Mouse (Mus musculus) intestine, embryonic 14.5 days (tissue): ENCODE data around the gene Use1. TPM values are rescaled to one million over a fixed set of nuclear protein-coding genes. Genes with fewer than 3 reads are reported as not detected.

Experiments
- ATAC-seq: fragments of 200-750 bp; cut with Nextera tagmentation; replicated peaks from 2 replicates; pipeline ENCODE4 v1.8.0; 2017; ENCODE audit warnings: low read depth, moderate number of reproducible peaks, moderate TSS enrichment, moderate library complexity; ENCODE audit not compliant: low FRiP score, low TSS enrichment
- DNase-seq: peaks from one replicate; pipeline ENCODE4 v3.0.0-alpha.2; 2018; ENCODE audit warnings: low spot score
- H3K27ac ChIP-seq: fragments of 300-500 bp; sonication (generic); 2 replicates; pipeline ENCODE4 v1.5.1; 2014; ENCODE audit warnings: low read depth, mild to moderate bottlenecking, control low read depth
- H3K27me3 ChIP-seq: fragments of 300-500 bp; sonication (generic); replicated peaks from 2 replicates; pipeline ENCODE4 v1.6.1; 2014; ENCODE audit warnings: low read length, control low read depth; ENCODE audit not compliant: control insufficient read depth, insufficient read depth
- H3K36me3 ChIP-seq: fragments of 300-500 bp; sonication (generic); 2 replicates; pipeline ENCODE4 v1.6.1; 2014; ENCODE audit warnings: low read length, control low read depth; ENCODE audit not compliant: control insufficient read depth, insufficient read depth
- H3K4me1 ChIP-seq: fragments of 300-500 bp; sonication (generic); replicated peaks from 2 replicates; pipeline ENCODE4 v1.6.1; 2014; ENCODE audit warnings: low read length, control low read depth, mixed read lengths; ENCODE audit not compliant: control insufficient read depth, insufficient read depth
- H3K4me2 ChIP-seq: fragments of 300-500 bp; sonication (generic); 2 replicates; pipeline ENCODE4 v1.6.1; 2014; ENCODE audit warnings: low read length
- H3K4me3 ChIP-seq: fragments of 300-500 bp; sonication (generic); 2 replicates; pipeline ENCODE4 v1.5.1; 2014; ENCODE audit warnings: low read depth, low read length, control low read depth, mixed read lengths
- H3K9ac ChIP-seq: fragments of 300-500 bp; sonication (generic); 2 replicates; pipeline ENCODE4 v1.6.1; 2014; ENCODE audit warnings: mild to moderate bottlenecking, low read length
- H3K9me3 ChIP-seq: fragments of 300-500 bp; sonication (generic); 2 replicates; pipeline ENCODE4 v1.6.1; 2016; ENCODE audit warnings: low read length, control low read depth; ENCODE audit not compliant: control insufficient read depth
- WGBS: fragments of 180-500 bp; shearing (Covaris S2); extraction: QIAGEN DNeasy Blood & Tissue Kit; methylation state at CpG from one replicate; pipeline ENCODE4 v1.1.7; 2014; 5-methylcytosine and 5-hydroxymethylcytosine counted together
- polyA plus RNA-seq: library from polyadenylated mRNA; unstranded; fragments of >200 nt; fragmentation: Nextera tagmentation; extraction: Ambion mirVana; gene quantifications from 2 replicates; pipeline ENCODE4 v1.2.1, GENCODE M21; 2014

Use1 gene
- polyA plus RNA-seq, 1 experiment from 2014 or later = 110 TPM

GRCm38 (mm10) chr8:71381421-71381970, 14.8 kb downstream of the Use1 start, which contains the start of gene Nr2f6:
Gene Nr2f6 (minus strand): TSS chr8:71381960.
- peak within 1 kb of the TSS; percentile 85 for H3K9ac ChIP-seq
- H3K9me3 ChIP-seq = no peaks in the 10 kb centered on the region
- DNase-seq = peak; percentile 86
- peaks cover 37% of the 10 kb centered on the region for H3K4me1 ChIP-seq
- peak within 1 kb of the TSS; percentile 93 for H3K4me3 ChIP-seq
- H3K4me2 ChIP-seq = peak within 1 kb of the TSS; percentile 97
- WGBS = under 1% methylated on average over 77 of the region's 89 CpGs
- H3K27me3 ChIP-seq = no peaks in the 10 kb centered on the region
- ATAC-seq = peak; percentile 29
- H3K27ac ChIP-seq = peak within 1 kb of the TSS; percentile 91
- peaks cover 15% of the 10 kb centered on the region for H3K36me3 ChIP-seq

- H3K36me3 ChIP-seq = peaks cover 8% of the 10 kb centered on the region
- no peaks in the 10 kb centered on the region for H3K9me3 ChIP-seq
- H3K4me2 ChIP-seq = peak overlapping the region; percentile 97
- peak overlapping the region; percentile 91 for H3K27ac ChIP-seq
- peak; percentile 90 for DNase-seq
- H3K4me1 ChIP-seq = peaks cover 31% of the 10 kb centered on the region
- peak overlapping the region; percentile 85 for H3K9ac ChIP-seq
- H3K27me3 ChIP-seq = no peaks in the 10 kb centered on the region
- peak overlapping the region; percentile 93 for H3K4me3 ChIP-seq
- peak; percentile 90 for ATAC-seq
- WGBS = 3% methylated on average over 46 of the region's 80 CpGs
These were observed 15.6 kb downstream of the Use1 start for GRCm38 (mm10) chr8:71381971-71382961.

- Histone ChIP-seq H3K9ac (0 out of 2 replicates have a peak overlapping the region, but pooled peaks have one; percentile 11), H3K36me3 (no peaks in the 10 kb centered on the region), H3K4me2 (no peak overlapping the region), H3K4me1 (peaks cover 31% of the 10 kb centered on the region), H3K27me3 (no peaks in the 10 kb centered on the region), H3K27ac (peak overlapping the region; percentile 88; the same call in 1 of the 2 replicates), H3K4me3 (no peak overlapping the region), H3K9me3 (no peaks in the 10 kb centered on the region)
- WGBS = 28% methylated on average over 12 of the region's 12 CpGs
- no peak for DNase-seq
- no peak for ATAC-seq
These were observed 16.7 kb downstream of the Use1 start for GRCm38 (mm10) chr8:71383396-71383795.

GRCm38 (mm10) chr8:71383860-71384259, 17.2 kb downstream of the Use1 start:
- 53% methylated on average over 3 of the region's 3 CpGs for WGBS
- no peaks in the 10 kb centered on the region for H3K36me3 ChIP-seq
- no peak overlapping the region for H3K4me3 ChIP-seq
- no peaks in the 10 kb centered on the region for H3K9me3 ChIP-seq
- H3K27ac ChIP-seq = peak overlapping the region; percentile 88; the same call in 1 of the 2 replicates
- DNase-seq (no peak), ATAC-seq (no peak)
- H3K27me3 ChIP-seq = no peaks in the 10 kb centered on the region
- peaks cover 28% of the 10 kb centered on the region for H3K4me1 ChIP-seq
- no peak overlapping the region for H3K4me2 ChIP-seq
- H3K9ac ChIP-seq = no peak overlapping the region

GRCm38 (mm10) chr8:71385212-71385835, 18.7 kb downstream of the Use1 start:
- Histone ChIP-seq H3K4me3 (no peak overlapping the region), H3K9ac (no peak overlapping the region), H3K9me3 (no peaks in the 10 kb centered on the region), H3K4me2 (no peak overlapping the region), H3K27me3 (no peaks in the 10 kb centered on the region), H3K27ac (no peak overlapping the region), H3K4me1 (peaks cover 14% of the 10 kb centered on the region), H3K36me3 (no peaks in the 10 kb centered on the region)
- 64% methylated on average over 12 of the region's 12 CpGs for WGBS
- no peak for ATAC-seq
- no peak for DNase-seq

GRCm38 (mm10) chr8:71388267-71388666, 21.6 kb downstream of the Use1 start:
- Histone ChIP-seq H3K9ac (no peak overlapping the region), H3K9me3 (no peaks in the 10 kb centered on the region), H3K27ac (no peak overlapping the region), H3K27me3 (no peaks in the 10 kb centered on the region), H3K4me1 (peaks cover 3% of the 10 kb centered on the region), H3K4me3 (no peak overlapping the region), H3K36me3 (no peaks in the 10 kb centered on the region), H3K4me2 (no peak overlapping the region)
- WGBS = 63% methylated on average over 1 of the region's 1 CpGs
- DNase-seq (no peak), ATAC-seq (no peak)

GRCm38 (mm10) chr8:71391696-71392095, 25.0 kb downstream of the Use1 start:
- Histone ChIP-seq H3K4me2 (no peak overlapping the region), H3K9ac (no peak overlapping the region), H3K36me3 (no peaks in the 10 kb centered on the region), H3K4me1 (peaks cover 4% of the 10 kb centered on the region; the same call in 1 of the 2 replicates), H3K4me3 (no peak overlapping the region), H3K27me3 (no peaks in the 10 kb centered on the region), H3K9me3 (no peaks in the 10 kb centered on the region), H3K27ac (no peak overlapping the region)
- DNase-seq (no peak), ATAC-seq (no peak)
- WGBS = 90% methylated on average over 2 of the region's 2 CpGs

GRCm38 (mm10) chr8:71392391-71392790, 25.7 kb downstream of the Use1 start:
- Histone ChIP-seq H3K4me3 (no peak overlapping the region), H3K9ac (no peak overlapping the region), H3K27ac (no peak overlapping the region), H3K9me3 (no peaks in the 10 kb centered on the region), H3K4me1 (peaks cover 6% of the 10 kb centered on the region), H3K36me3 (no peaks in the 10 kb centered on the region), H3K27me3 (no peaks in the 10 kb centered on the region), H3K4me2 (no peak overlapping the region)
- ATAC-seq (no peak), DNase-seq (no peak)
- WGBS = 76% methylated on average over 5 of the region's 5 CpGs
